In the genomic region with DNA sequence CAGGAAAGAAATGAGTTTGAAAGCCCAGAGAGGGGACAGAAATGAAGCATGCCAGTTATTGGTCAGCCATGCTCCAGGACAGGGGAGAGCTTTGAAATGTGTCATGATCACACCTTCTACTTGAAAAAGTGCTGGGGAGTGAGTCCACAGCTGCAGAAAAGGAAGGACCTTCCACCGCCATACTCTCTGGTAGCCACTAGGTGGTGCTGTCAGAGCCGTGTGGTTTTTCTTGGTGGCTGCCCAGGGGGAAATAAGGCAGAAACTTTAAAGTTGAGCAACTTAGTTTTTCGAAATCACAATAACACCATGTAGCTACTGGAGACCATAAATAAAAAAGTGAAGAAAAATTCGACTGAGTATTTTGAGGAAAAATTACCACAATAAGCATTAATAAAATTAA, we compare ENCODE assay signal across 8 mouse cellular contexts. TPM values are rescaled to one million over a fixed set of nuclear protein-coding genes. Genes with fewer than 3 reads are reported as not detected.
DNase-seq lines count a peak whose midpoint lies in the region; ATAC-seq and TF ChIP-seq lines count a peak whose summit lies in the region.

No protein-coding gene starts in this region.

- 10% methylated on average over 4 of the region's 4 CpGs for WGBS in liver, embryonic 11.5 days
- WGBS in forebrain, postnatal 0 days = 13% methylated on average over 4 of the region's 4 CpGs

- no peak overlapping the region for H3K9ac ChIP-seq in liver, embryonic 11.5 days (ENCODE audit: low read depth, low read length)
- H3K9ac ChIP-seq in forebrain, postnatal 0 days = no peak overlapping the region

- no peaks in the 10 kb centered on the region for H3K9me3 ChIP-seq in liver, embryonic 11.5 days (ENCODE audit: control insufficient read depth, low read length)
- H3K9me3 ChIP-seq in forebrain, postnatal 0 days (ENCODE audit: low read length) = no peaks in the 10 kb centered on the region

- no peak overlapping the region for H3K27ac ChIP-seq in liver, embryonic 11.5 days (ENCODE audit: low read depth, low read length)
- H3K27ac ChIP-seq in forebrain, postnatal 0 days (ENCODE audit: low read depth, low read length) = no peak overlapping the region

- TF ChIP-seq CTCF in forebrain, postnatal 0 days (IDR thresholded peaks at IDR 0.05; ENCODE audit: low read depth) = peak; percentile 83

- H3K4me2 ChIP-seq in liver, embryonic 11.5 days = no peak overlapping the region
- no peak overlapping the region for H3K4me2 ChIP-seq in forebrain, postnatal 0 days (ENCODE audit: low read depth)

- ATAC-seq in liver, embryonic 11.5 days (replicated peaks; ENCODE audit: low FRiP score) = no peak
- ATAC-seq in forebrain, postnatal 0 days = no peak; the same call in 1 of the 2 replicates

- no peaks in the 10 kb centered on the region for H3K27me3 ChIP-seq in liver, embryonic 11.5 days (replicated peaks; ENCODE audit: control insufficient read depth, insufficient read depth, low read length)
- no peaks in the 10 kb centered on the region for H3K27me3 ChIP-seq in forebrain, postnatal 0 days (ENCODE audit: insufficient read depth, low read length)

- no peaks in the 10 kb centered on the region for H3K4me1 ChIP-seq in liver, embryonic 11.5 days (replicated peaks; ENCODE audit: control insufficient read depth, insufficient read depth, low read length)
- H3K4me1 ChIP-seq in forebrain, postnatal 0 days (ENCODE audit: insufficient read depth) = no peaks in the 10 kb centered on the region

- intact Hi-C loops in left cerebral cortex, postnatal 36 days (cut with DNase I) = no loop called here

- H3K36me3 ChIP-seq in liver, embryonic 11.5 days (ENCODE audit: control insufficient read depth, insufficient read depth, low read length) = no peaks in the 10 kb centered on the region
- no peaks in the 10 kb centered on the region for H3K36me3 ChIP-seq in forebrain, postnatal 0 days (ENCODE audit: insufficient read depth)

- no peak overlapping the region for H3K4me3 ChIP-seq in liver, embryonic 11.5 days (ENCODE audit: low read depth, low read length)
- no peak overlapping the region for H3K4me3 ChIP-seq in forebrain, postnatal 0 days (ENCODE audit: low read depth, low read length)

- peak; percentile 16 to 75 for DNase-seq in adrenal gland, adult (ENCODE audit: inconsistent age in 2 of 2, low spot score in 1 of 2)
- DNase-seq in adrenal gland, postnatal 4 days (ENCODE audit: low spot score in 2 of 2) = no peak
- peak; percentile 32 for DNase-seq in liver
- no peak for DNase-seq in liver, embryonic 11.5 days (ENCODE audit: low spot score)
- DNase-seq in adrenal gland, postnatal 14 days = peak; percentile 66
- peak; percentile 54 for DNase-seq in forebrain, postnatal 0 days
- DNase-seq in left cerebral cortex, postnatal 36 days (ENCODE audit: low spot score in 2 of 2) = peak; percentile 13 to 18
- DNase-seq in retina, postnatal 1 day = peak; percentile 47

RNA-seq across cellular contexts. Expression of a gene that starts 3.0 kb away (rescaled TPM):
- total RNA-seq in adrenal gland, postnatal 4 days (2021) = under 1 TPM; 0.64 to 0.82 TPM
- not detected in 2 replicates for polyA plus RNA-seq in liver, embryonic 11.5 days (2014; fragmentation: Nextera tagmentation; extraction: Ambion mirVana)
- total RNA-seq in adrenal gland, postnatal 14 days (2021) = 0.53 TPM in 1 of 2 replicates, not detected in the other
- total RNA-seq in forebrain, postnatal 0 days (2014; rRNA removed) = not detected in 2 replicates
- 0.10 and 0.18 TPM in 2 replicates for polyA plus RNA-seq in forebrain, postnatal 0 days (2015; fragmentation: Nextera tagmentation; extraction: Ambion mirVana)
- total RNA-seq in left cerebral cortex, postnatal 36 days (2021) = under 1 TPM; 0.32 to 0.68 TPM

Comparison
In these comparisons a context has a peak if more than half of its experiments do, and no peak if none do; other contexts are left out.
1. DNase-seq: peak in adrenal gland, adult (2 of 2), liver (single experiment), adrenal gland, postnatal 14 days (single experiment), forebrain, postnatal 0 days (single experiment), left cerebral cortex, postnatal 36 days (2 of 2) and retina, postnatal 1 day (single experiment); none in adrenal gland, postnatal 4 days (0 of 2) and liver, embryonic 11.5 days (single experiment).